ENCODE assay signal across 23 mouse cellular contexts in the genomic region with DNA sequence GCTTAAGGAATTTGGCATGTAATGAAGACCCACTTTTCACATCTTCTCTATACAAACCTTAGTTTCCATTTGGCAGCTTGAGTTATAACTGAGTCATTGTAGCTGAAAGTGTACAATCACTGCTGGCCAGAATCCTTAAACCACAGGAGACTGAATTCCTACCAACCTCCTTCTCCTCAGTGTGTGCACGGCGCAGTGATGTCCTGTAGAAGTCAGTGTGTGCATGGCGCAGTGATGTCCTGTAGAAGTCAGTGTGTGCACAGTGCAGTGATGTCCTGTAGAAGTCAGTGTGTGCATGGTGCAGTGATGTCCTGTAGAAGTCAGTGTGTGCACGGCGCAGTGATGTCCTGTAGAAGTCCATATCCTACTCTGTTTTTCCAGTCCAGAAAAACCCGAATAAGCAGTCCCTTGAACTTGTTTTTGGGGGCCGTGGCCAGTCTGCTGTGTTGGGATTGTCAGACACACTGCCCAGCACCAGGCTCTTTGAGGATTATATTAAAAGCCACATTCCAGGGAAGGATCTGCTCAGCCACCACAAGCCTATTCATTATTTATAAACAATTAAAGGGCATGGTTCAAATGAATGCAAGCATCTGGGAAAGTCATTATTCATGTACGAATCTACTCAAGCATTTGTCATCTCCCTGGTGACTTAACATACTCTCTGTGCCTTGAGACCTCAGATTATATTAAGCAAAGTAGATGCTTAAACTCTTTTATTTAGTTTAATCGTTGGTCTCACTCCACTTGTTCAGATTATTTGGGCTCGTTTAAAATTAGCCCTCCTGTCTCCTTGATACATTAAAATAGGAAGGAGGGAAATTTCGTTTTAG.
DNase-seq lines count a peak whose midpoint lies in the region; ATAC-seq and TF ChIP-seq lines count a peak whose summit lies in the region.
"Had no signal": no experiment of that assay in that cellular context is flagged by ENCODE, and none has a peak within 500 bp of the region (broad histone marks: within the 10 kb centered on the region; RNA-seq: fewer than 3 reads in every experiment).

No protein-coding gene starts in this region.

- H3K27me3 ChIP-seq in hindbrain, embryonic 12.5 days = no peaks in the 10 kb centered on the region
- H3K27me3 ChIP-seq in hindbrain, embryonic 10.5 days (ENCODE audit: insufficient read depth, poor library complexity, severe bottlenecking) = no peaks in the 10 kb centered on the region
- no peaks in the 10 kb centered on the region for H3K27me3 ChIP-seq in midbrain, postnatal 0 days (ENCODE audit: insufficient read depth, low read length)
- H3K27me3 ChIP-seq: embryonic facial prominence, embryonic 13.5 days; heart, embryonic 13.5 days; intestine, embryonic 15.5 days; liver, embryonic 12.5 days; Patski had no signal

- peak; percentile 8; the same call in 1 of the 2 replicates for TF ChIP-seq CTCF in midbrain, postnatal 0 days (IDR thresholded peaks at IDR 0.05)

- H3K4me1 ChIP-seq in hindbrain, embryonic 12.5 days = peaks cover 7% of the 10 kb centered on the region
- H3K4me1 ChIP-seq in hindbrain, embryonic 10.5 days (replicated peaks) = peaks cover 14% of the 10 kb centered on the region
- no peaks in the 10 kb centered on the region for H3K4me1 ChIP-seq in midbrain, postnatal 0 days (ENCODE audit: insufficient read depth, low read length)
- H3K4me1 ChIP-seq: heart, embryonic 13.5 days; intestine, embryonic 15.5 days; liver, embryonic 12.5 days had no signal

- H3K27ac ChIP-seq in hindbrain, embryonic 12.5 days = peak overlapping the region; percentile 52; the same call in 1 of the 2 replicates
- H3K27ac ChIP-seq in hindbrain, embryonic 10.5 days = no peak overlapping the region
- no peak overlapping the region for H3K27ac ChIP-seq in midbrain, postnatal 0 days (ENCODE audit: low read depth, low read length)
- H3K27ac ChIP-seq: embryonic facial prominence, embryonic 13.5 days; forebrain, embryonic 10.5 days; heart, embryonic 13.5 days; intestine, embryonic 15.5 days; liver, embryonic 12.5 days had no signal

- H3K9ac ChIP-seq in hindbrain, embryonic 12.5 days = no peak overlapping the region
- H3K9ac ChIP-seq in midbrain, postnatal 0 days (replicated peaks; ENCODE audit: low read length, poor library complexity, severe bottlenecking) = no peak overlapping the region
- H3K9ac ChIP-seq: embryonic facial prominence, embryonic 13.5 days; heart, embryonic 13.5 days; intestine, embryonic 15.5 days; liver, embryonic 12.5 days had no signal

- 72% methylated on average over 11 of the region's 11 CpGs for WGBS in hindbrain, embryonic 12.5 days
- 85% methylated on average over 11 of the region's 11 CpGs for WGBS in hindbrain, embryonic 10.5 days
- WGBS in midbrain, postnatal 0 days = 56% methylated on average over 11 of the region's 11 CpGs

- no peak for DNase-seq in hindbrain, embryonic 10.5 days (ENCODE audit: low spot score)
- DNase-seq in 3134 (ENCODE audit: extremely low read depth, insufficient read length, low spot score) (peak; percentile 61), NIH3T3 (ENCODE audit: low read depth) (peak; percentile 74)
- no peak for DNase-seq in midbrain, postnatal 0 days (ENCODE audit: low spot score)
- DNase-seq in cerebellum, adult 11 months = no peak
- DNase-seq: adrenal gland, postnatal 10 days; cerebellum, postnatal 10 days; heart, postnatal 4 days; kidney, adult 9 months; kidney, postnatal 36 days; layer of hippocampus, adult 9-11 months; lung, adult 2 months; right cerebral cortex, postnatal 14 days; spleen, adult 18-20 months; thymus, adult 18-20 months had no signal

- no peak overlapping the region for H3K4me3 ChIP-seq in hindbrain, embryonic 12.5 days
- H3K4me3 ChIP-seq in hindbrain, embryonic 10.5 days = no peak overlapping the region
- H3K4me3 ChIP-seq in midbrain, postnatal 0 days (ENCODE audit: low read depth, low read length) = no peak overlapping the region
- H3K4me3 ChIP-seq: embryonic facial prominence, embryonic 13.5 days; forebrain, embryonic 10.5 days; heart, embryonic 13.5 days; intestine, embryonic 15.5 days; liver, embryonic 12.5 days had no signal

- no peak overlapping the region for H3K4me2 ChIP-seq in hindbrain, embryonic 12.5 days (replicated peaks)
- no peak overlapping the region for H3K4me2 ChIP-seq in midbrain, postnatal 0 days (ENCODE audit: low read depth, low read length, poor library complexity, severe bottlenecking)
- H3K4me2 ChIP-seq: embryonic facial prominence, embryonic 13.5 days; heart, embryonic 13.5 days; intestine, embryonic 15.5 days; liver, embryonic 12.5 days had no signal

- peak; percentile 59; the same call in 1 of the 2 replicates for ATAC-seq in hindbrain, embryonic 12.5 days (ENCODE audit: low FRiP score)
- no peak for ATAC-seq in midbrain, postnatal 0 days (ENCODE audit: low FRiP score)
- no peak for ATAC-seq in monocyte, adult 5-6 weeks (replicated peaks; ENCODE audit: insufficient number of reproducible peaks, low FRiP score, low TSS enrichment, poor library complexity, severe bottlenecking)
- ATAC-seq: intestine, embryonic 15.5 days; liver, embryonic 12.5 days; Patski had no signal

- no peaks in the 10 kb centered on the region for H3K36me3 ChIP-seq in hindbrain, embryonic 12.5 days
- H3K36me3 ChIP-seq in hindbrain, embryonic 10.5 days = no peaks in the 10 kb centered on the region
- H3K36me3 ChIP-seq in midbrain, postnatal 0 days (ENCODE audit: insufficient read depth, low read length) = no peaks in the 10 kb centered on the region
- H3K36me3 ChIP-seq: embryonic facial prominence, embryonic 13.5 days; forebrain, embryonic 10.5 days; heart, embryonic 13.5 days; intestine, embryonic 15.5 days; liver, embryonic 12.5 days had no signal

- H3K9me3 ChIP-seq in hindbrain, embryonic 12.5 days (replicated peaks) = no peaks in the 10 kb centered on the region
- H3K9me3 ChIP-seq in hindbrain, embryonic 10.5 days = no peaks in the 10 kb centered on the region
- H3K9me3 ChIP-seq in midbrain, postnatal 0 days (ENCODE audit: low read length) = no peaks in the 10 kb centered on the region
- H3K9me3 ChIP-seq: embryonic facial prominence, embryonic 13.5 days; forebrain, embryonic 10.5 days; heart, embryonic 13.5 days; intestine, embryonic 15.5 days; liver, embryonic 12.5 days had no signal

Comparison
In these comparisons a context has a peak if more than half of its experiments do, and no peak if none do; other contexts are left out.
1. DNase-seq: peak in 3134 (single experiment) and NIH3T3 (single experiment); none in hindbrain, embryonic 10.5 days (single experiment), midbrain, postnatal 0 days (single experiment) and cerebellum, adult 11 months (single experiment).